Mouse (Mus musculus) left cerebral cortex, adult 8-10 months (tissue): Measurements from ENCODE around the gene Dhx29. TPM values are rescaled to one million over a fixed set of nuclear protein-coding genes. Genes with fewer than 3 reads are reported as not detected.
"Not testable (repeated sequence)": the region's sequence is repeated elsewhere in the genome, so short reads cannot be mapped to it uniquely, and the experiment has no call there.

Experiments
- DNase-seq, 2 experiments: peaks; one replicate each; pipeline ENCODE4 v3.0.0; 2022; ENCODE audit warnings: low spot score in 2 of 2
- total RNA-seq, 4 experiments: library from RNA; stranded (reverse); gene quantifications; 2 replicates each; pipeline ENCODE4 v1.2.4; 2022

Gene Dhx29
- total RNA-seq, 4 experiments from 2014 or later = 18.0 to 23.3 (median 22.7) TPM

DNA sequence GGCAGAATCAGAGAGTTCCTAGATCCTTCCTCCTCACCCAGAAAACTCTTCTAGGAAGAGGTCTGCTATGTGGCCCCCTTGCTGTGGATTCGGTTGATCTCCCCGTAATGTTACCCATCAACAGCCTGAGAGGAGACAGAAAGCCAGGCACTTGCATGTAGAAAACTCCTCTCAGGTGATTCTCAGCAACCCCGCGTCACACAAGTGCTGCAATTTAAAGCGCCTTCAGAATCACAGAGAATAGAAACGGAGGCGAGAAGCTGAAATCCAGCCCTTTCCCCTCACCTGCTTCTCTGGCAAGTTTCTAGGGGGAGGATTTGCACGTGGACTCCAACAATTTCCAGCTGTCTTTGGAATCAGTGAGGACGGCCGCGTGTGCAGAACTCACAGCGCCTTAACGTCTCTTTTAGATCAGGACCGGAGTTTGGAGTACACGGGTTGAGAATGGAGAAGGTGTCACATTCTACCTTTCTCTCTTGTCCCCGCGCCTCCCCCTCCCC lies 59.2 kb downstream of the Dhx29 start:
- DNase-seq = no peak

DNA sequence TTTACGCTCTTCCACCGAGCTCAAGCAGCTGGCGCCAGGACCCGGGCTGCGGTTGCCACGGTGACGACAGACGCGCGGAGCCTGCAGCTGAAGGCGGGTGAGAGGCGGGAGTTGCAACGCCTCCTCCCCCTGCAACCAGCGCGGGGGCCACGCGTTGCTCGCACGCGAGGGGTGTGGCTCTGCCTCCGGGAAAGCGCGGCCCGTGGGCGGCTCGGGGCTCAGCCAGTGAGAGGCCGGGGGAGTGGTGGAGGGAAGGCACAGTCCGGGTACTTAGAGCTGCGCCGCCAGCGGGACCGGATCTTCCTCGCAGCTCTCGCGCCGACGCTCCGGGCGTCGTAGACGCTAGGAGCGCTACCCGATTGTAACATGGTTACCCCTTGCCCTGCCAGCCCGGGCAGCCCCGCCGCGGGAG lies 60.3 kb downstream of the Dhx29 start, which contains the start of gene Ccno:
TSS of gene Ccno (plus strand) at position 271 of the 412 bp plus-strand sequence.
- peak; percentile 79 to 93 for DNase-seq

DNA sequence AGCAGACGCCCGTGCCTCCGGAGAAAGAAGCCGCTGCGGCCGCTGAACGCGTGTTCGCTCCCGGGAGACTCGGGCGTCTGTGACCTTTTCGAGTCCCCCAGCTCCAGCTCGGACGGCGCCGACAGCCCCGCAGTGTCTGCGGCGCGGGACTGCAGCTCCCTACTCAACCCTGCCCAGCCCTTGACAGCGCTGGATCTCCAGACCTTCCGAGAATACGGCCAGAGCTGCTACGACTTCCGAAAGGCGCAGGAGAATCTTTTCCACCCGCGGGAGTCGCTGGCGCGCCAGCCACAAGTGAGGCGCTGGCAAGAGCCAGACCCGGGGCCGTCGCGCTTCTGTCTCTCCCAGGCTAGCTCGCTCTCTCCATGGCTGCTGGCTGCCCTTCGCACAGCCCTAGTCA lies 60.7 kb downstream of the Dhx29 start:
- peak in 1 of 2 experiments; percentile 52 for DNase-seq

DNA sequence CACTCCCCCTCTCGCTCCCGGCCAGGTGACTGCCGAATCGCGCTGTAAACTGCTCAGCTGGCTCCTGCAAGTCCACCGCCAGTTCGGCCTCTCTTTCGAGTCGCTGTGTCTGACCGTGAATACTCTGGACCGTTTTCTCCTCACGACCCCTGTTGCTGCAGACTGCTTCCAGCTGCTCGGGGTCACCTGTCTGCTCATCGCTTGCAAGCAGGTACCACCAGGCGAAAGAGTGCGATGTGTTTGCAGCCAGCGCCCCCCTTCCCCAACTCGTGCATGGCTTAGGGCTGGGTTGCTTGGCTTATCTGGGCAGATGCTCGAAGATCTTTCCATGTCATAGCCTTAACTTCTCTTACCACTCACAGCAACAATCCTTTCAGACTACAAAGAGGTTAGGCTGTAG lies 61.6 kb downstream of the Dhx29 start:
- DNase-seq = no peak

DNA sequence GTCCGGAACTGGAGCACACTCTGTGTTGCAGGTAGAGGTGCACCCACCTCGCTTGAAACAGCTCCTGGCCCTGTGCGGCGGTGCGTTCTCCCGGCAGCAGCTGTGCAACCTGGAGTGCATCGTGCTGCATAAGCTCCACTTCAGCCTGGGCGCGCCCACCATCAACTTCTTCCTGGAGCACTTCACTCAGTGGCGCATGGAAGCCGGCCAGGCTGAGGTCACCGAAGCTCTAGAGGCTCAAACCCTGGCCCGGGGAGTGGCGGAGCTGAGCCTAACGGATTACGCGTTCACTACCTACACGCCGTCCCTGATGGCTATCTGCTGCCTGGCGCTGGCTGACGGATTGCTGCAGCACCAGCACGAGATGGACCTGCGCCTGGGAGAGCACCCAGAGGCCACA lies 62.3 kb downstream of the Dhx29 start:
- DNase-seq = no peak

DNA sequence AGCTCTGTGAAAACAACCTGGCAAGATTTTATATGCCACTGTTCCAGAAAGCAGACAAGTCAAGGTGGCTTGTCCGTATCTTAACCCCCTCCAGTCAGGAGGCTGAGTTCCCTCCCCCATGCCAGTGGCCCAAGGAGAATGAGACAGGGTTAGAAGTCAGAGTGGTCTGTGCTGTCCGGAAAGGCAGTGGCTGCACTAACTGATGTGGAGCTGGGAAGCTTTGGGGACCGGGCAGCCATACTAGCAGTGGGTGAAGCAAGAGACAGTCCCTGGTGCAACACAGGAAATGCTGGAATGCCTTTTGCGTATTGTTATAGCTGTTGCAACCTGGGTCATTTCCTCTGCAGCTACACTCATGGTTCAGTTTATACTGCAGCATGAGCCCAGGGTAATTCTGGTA lies 63.1 kb downstream of the Dhx29 start:
- DNase-seq = no peak

DNA sequence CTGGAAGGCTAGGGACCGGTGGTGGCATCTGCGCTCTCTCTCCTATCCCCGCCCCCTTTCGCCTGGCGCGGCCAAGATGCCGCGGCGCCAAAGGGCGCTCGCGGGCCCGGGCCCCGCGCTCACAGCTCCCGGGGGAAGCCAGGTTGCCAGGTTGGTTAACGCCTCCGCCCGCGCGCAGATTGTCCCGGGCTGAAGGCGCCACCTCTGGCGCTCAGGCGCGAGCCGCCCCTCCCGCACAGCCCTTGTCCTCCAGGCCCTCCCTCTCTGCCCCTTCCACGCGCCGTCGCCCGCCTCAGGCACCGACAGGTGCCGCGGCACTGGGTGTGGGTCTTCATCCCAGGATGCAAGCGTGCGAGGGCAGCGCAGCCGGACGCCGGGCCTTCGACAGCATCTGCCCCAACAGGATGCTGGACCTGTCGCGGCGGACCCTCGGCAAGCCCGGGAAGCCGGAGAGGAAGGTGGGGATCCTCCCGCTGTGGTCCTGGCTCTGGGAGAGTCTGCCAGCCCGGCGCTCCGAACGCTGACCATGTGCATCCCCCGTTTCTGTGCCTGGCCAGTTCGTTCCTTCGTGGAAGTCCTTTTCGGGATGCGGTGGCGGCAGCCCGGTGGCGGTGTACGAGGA lies 66.4 kb downstream of the Dhx29 start, which contains the start of gene Mcidas:
TSS of gene Mcidas (plus strand) at position 315 of the 622 bp plus-strand sequence.
- DNase-seq = no peak

DNA sequence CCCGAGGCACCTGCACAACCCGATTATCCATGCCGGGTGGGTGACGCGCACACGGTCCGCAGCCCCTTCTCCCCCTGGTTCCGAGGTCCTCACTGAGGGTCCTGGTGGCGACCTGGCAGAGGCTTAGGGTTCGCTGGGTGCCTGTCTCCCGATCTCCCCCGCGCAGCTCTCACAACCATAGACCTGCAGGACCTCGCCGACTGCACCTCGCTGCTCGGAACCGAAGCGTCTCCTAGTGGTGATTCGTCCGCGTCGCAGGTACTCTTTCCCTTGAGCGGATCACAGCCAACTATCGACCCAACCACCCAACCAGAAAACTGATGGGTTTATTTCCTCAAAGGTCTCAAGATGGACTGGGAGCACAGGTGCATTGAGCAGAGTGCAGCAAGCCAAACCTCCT lies 66.9 kb downstream of the Dhx29 start:
- DNase-seq = no peak

DNA sequence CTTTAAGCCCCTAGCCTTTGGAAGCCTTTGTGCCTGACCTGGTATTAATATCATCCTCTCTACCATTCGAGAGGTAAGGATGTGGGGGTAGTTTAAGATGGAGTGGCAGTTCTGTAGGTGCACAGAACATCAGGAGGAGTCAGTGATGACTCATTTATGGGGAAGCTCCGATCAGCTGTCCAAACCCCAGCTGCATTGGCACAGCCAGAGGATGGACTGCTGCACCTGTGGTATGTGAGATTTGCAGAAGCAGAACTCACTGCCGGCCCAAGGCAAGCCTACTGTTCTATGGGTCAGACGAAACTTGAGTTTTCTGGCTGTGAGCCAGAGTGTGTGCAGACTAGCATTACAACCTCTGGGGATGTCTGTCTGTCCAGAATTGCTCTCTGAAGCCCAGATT lies 69.2 kb downstream of the Dhx29 start:
- no peak for DNase-seq

DNA sequence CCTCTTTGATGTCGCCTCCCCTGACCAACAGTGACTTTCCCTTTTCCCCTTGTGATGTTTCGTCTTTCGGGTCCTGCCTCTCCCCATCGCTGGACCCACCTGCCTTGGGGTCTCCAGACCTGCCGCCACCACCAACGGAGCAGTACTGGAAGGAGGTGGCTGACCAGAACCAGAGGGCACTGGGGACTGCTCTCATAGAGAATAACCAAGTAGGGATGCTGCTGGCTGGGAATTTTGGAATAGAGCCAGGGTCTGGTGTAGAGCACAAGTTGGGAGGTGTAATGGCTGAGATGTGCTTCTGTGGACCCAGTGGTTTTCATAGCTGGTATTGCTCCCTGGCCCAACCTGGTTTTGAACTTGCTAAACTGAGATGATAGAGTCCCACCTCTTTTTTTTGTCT lies 70.1 kb downstream of the Dhx29 start:
- no peak for DNase-seq

DNA sequence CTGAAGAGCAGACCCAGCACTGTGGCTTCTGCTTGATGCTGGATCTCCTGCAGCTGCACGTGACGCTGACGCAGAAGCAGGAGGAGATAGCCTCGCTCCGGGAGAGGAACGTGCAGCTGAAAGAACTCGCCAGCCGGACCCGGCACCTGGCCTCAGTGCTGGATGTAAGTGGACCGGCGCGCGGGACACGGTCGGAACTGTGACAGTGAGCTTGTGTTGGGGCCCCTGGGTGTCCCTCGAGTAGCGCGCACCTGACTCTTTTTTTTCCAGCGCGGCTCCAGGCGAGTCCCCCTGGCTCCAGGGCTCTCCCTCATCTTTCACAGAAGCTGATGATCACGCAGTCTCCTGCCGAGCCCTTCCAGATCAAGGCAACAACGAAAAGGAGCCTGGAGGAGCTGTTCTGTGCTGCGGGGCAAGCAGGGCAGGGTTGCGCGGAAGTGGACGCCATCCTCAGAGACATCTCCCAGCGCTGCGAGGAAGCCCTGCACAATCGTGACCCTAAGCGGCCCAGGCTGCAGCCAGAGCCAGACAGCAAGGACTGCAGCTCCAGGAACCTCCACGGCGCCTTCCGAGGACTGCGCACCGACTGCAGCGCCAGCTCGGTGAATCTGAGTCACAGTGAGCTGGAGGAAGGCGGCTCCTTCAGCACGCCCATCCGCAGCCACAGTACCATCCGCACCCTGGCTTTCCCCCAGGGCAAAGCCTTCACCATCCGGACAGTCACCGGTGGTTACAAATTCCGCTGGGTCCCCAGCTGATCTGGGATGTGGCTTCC lies 71.4 kb downstream of the Dhx29 start:
- peak; percentile 40 to 49 for DNase-seq

DNA sequence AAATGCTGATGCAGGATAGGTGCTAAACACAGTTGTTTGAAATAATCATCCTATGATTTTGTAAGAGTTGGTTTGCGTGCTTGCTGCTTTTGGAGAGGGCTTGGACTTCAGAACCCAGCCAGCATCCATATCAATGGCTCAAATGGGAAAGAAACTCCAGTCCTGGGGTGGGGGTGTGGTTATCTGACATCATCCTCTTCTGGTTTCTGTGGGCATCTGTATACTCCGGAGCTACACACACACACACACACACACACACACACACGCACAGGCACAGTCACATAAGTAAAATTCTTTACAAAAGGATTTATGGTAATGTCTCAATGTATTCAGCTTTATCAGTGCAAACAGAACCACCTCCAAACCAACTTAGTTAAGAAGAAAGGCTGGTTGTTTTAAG lies 72.8 kb downstream of the Dhx29 start:
- DNase-seq = no peak

DNA sequence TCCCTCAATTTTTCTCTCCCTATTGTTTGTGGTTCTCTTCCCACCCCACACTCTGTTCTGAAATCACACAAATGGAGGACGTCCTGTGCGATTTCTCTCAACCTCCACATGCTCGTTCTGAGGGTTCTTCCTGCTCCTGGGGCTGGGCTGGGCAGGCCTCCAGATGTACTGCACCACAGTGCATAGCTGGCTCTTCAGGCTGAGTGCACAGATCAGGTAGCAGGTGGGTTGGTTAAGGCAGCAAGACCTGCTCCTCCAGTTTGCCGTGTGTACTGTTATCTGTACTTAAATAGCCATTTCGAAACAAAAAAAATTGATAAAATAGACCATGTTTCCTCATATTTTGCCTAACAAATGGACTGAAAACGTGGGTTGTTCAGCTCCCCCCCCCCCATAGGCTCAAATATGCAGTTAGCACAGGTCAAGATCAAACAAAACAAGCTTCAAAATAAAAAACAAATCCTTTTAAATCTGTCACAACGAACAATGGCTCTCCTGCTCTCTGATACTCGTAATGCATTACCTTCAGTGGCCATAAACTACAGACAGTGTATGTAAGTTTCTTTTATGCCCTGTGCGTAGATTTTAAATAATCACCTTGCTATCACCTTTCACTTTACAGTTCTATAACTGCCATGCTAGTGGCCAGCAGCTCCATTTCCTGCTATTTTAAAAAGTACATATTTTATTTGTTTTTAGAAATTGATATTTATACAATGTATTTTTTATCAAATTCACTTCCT lies 73.5 kb downstream of the Dhx29 start:
- no peak for DNase-seq

DNA sequence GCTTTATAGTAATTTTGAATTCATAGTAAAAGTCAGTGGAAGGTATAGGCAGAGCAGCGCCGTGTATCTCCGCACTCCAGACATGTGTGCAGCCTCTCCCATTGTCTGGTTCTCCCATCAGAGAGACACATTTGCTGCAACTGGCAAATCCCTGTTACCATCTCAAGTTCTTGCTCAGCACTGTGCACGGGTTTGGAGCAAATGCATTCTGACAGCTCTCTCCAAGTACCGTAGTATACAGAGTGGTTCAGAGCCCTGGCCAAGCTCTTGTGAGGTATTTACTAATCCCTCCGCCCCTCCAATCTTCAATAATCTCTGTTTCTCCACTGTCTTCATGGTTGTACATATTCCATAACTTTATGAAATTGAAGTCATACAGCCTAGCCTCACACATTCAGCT lies 85.4 kb downstream of the Dhx29 start:
- DNase-seq = no peak

DNA sequence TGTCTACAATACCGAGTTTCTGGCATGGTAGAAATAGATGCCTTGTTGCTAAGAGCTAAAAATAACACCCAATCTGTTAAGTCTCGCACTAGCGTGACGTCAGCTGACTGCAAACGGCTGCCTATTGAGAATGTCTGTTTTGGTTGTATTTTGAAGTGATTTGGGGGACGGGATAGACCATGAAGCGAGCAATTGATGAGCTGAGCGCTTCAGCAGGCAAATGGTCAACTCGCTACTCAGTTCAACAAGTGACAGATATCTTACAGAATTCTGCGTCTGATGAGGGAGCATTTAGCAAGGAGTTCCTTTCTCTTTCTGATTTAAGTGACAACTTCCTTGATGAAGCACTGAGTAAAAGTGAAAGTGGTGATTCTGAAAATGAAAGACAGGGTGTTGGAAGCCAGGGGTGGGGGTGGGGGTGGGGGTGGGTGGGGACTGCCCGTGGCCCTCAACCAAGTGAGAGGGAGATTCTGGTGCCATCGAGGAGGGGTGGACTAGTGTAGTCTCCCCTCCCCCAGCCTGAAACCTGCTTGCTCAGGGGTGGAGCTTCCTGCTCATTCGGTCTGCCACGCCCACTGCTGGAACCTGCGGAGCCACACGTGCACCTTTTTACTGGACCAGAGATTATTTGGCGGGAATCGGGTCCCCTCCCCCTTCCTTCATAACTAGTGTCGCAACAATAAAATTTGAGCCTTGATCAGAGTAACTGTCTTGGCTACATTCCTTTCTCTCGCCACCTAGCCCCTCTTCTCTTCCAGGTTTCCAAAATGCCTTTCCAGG lies 86.1 kb downstream of the Dhx29 start:
- DNase-seq = not testable (repeated sequence)

Other genes with a start within 250 kb of the Dhx29 start
- 10 to 100 TPM; 28.5 to 32.2 (median 29.3) TPM for gene Plpp1, start 126.7 kb upstream of the Dhx29 start, total RNA-seq
- gene Mtrex, start 56 bp upstream of the Dhx29 start, total RNA-seq = 10 to 100 TPM; 39.1 to 45.2 (median 43.3) TPM
- gene Ccno, start 60.3 kb downstream of the Dhx29 start, total RNA-seq = 1 to 10 TPM; 1.8 to 3.6 (median 3.1) TPM
- gene Mcidas, start 66.4 kb downstream of the Dhx29 start, total RNA-seq = 1 to 10 TPM in 1 of 4 experiments, under 1 TPM in 3; 0.74 to 1.3 (median 0.86) TPM
- gene Cdc20b, start 107.7 kb downstream of the Dhx29 start, total RNA-seq = not detected
- 1 to 10 TPM; 4.3 to 8.4 (median 6.3) TPM for gene Gpx8, start 119.0 kb downstream of the Dhx29 start, total RNA-seq
- not detected for gene Gzma, start 173.5 kb downstream of the Dhx29 start, total RNA-seq